Mouse (Mus musculus) megakaryocyte, adult 5-6 weeks (primary cell): Measurements from ENCODE around the gene Fev. TPM values are rescaled to one million over a fixed set of nuclear protein-coding genes. Genes with fewer than 3 reads are reported as not detected.

Experiments used
- ATAC-seq: 2 replicates; pipeline ENCODE4 v1.8.0; 2016; ENCODE audit warnings: mild to moderate bottlenecking, inconsistent platforms; ENCODE audit not compliant: poor library complexity, severe bottlenecking
- total RNA-seq, 2 experiments: library from RNA; stranded (forward) in 1 of 2; stranded (reverse) in 1 of 2; fragments of 153-499, 151-499 nt in 1 of 2; fragments of 221-1000, 200-1000 nt in 1 of 2; gene quantifications; 2 replicates each; pipeline versions ENCODE4 v1.2.3 to v1.2.4; 2015 to 2017

The Fev gene
- total RNA-seq, 2 experiments from 2014 or later: not detected

DNA sequence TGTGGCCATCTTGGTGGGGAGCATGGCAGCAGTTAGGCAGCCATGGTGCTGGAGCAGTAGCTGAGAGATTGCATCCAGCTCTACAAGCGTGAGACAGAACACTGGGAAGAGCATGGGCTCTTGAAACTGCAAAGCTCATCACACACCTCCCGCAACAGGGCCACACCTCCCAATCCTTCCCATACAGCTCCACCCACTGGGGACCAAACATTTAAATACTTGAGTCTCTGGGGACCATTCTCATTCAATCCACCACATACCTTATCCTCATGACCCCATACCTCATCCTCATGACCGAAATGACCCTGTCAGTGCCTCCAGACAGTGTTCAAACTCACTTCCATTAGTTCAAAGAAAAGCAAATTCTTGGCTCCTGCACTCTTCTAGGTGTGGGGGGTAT, 52.0 kb downstream of the Fev start:
- no peak for ATAC-seq

Other genes with a start within 250 kb of the Fev start
- gene Ttll4, start 223.7 kb downstream of the Fev start, total RNA-seq (2015): 9.3 and 10.1 TPM in 2 replicates
- gene Ttll4, start 223.7 kb downstream of the Fev start, total RNA-seq (2017): 9.4 and 12.2 TPM in 2 replicates
- 73.8 and 76.6 TPM in 2 replicates for gene Cyp27a1, start 171.8 kb downstream of the Fev start, total RNA-seq (2015)
- gene Cyp27a1, start 171.8 kb downstream of the Fev start, total RNA-seq (2017): 72.2 and 76.2 TPM in 2 replicates
- gene Prkag3, start 136.2 kb downstream of the Fev start, total RNA-seq (2015): not detected in 2 replicates
- not detected in 2 replicates for gene Prkag3, start 136.2 kb downstream of the Fev start, total RNA-seq (2017)
- gene Wnt6, start 113.5 kb downstream of the Fev start, total RNA-seq (2015): 0.11 and 0.14 TPM in 2 replicates
- gene Wnt6, start 113.5 kb downstream of the Fev start, total RNA-seq (2017): 0.55 and 1.1 TPM in 2 replicates
- not detected in 2 replicates for gene Wnt10a, start 93.9 kb downstream of the Fev start, total RNA-seq (2015)
- not detected in 2 replicates for gene Wnt10a, start 93.9 kb downstream of the Fev start, total RNA-seq (2017)
- gene Cdk5r2, start 30.5 kb downstream of the Fev start, total RNA-seq (2015): not detected in 2 replicates
- gene Cdk5r2, start 30.5 kb downstream of the Fev start, total RNA-seq (2017): not detected in 2 replicates
- gene Cryba2, start 7.7 kb upstream of the Fev start, total RNA-seq (2015): not detected in 2 replicates
- gene Cryba2, start 7.7 kb upstream of the Fev start, total RNA-seq (2017): not detected in 2 replicates
- not detected in 2 replicates for gene Cfap65, start 50.2 kb upstream of the Fev start, total RNA-seq (2015)
- gene Cfap65, start 50.2 kb upstream of the Fev start, total RNA-seq (2017): not detected in 2 replicates
- 0.11 TPM in 1 of 2 replicates, not detected in the other for gene Ihh, start 66.3 kb upstream of the Fev start, total RNA-seq (2015)
- gene Ihh, start 66.3 kb upstream of the Fev start, total RNA-seq (2017): not detected in 2 replicates
- 6.5 and 11.0 TPM in 2 replicates for gene Nhej1, start 239.8 kb upstream of the Fev start, total RNA-seq (2015)
- gene Nhej1, start 239.8 kb upstream of the Fev start, total RNA-seq (2017): 8.2 and 9.9 TPM in 2 replicates
- 0.31 TPM in 1 of 2 replicates, not detected in the other for gene Slc23a3, start 248.5 kb upstream of the Fev start, total RNA-seq (2015)
- not detected in 2 replicates for gene Slc23a3, start 248.5 kb upstream of the Fev start, total RNA-seq (2017)